Mouse (Mus musculus) heart, adult 8-10 months (tissue): Measurements from ENCODE around the gene Slc17a7. TPM values are rescaled to one million over a fixed set of nuclear protein-coding genes. Genes with fewer than 3 reads are reported as not detected.
"Not testable (repeated sequence)": the region's sequence is repeated elsewhere in the genome, so short reads cannot be mapped to it uniquely, and the experiment has no call there.

Experiments
- DNase-seq: peaks from one replicate; pipeline ENCODE4 v3.0.0; 2022; ENCODE audit warnings: low spot score
- total RNA-seq, 4 experiments: library from RNA; stranded (reverse); gene quantifications; 2 replicates each; pipeline ENCODE4 v1.2.4; 2022

The Slc17a7 gene
- total RNA-seq, 4 experiments from 2014 or later = 32.0 to 50.7 (median 41.1) TPM

DNA sequence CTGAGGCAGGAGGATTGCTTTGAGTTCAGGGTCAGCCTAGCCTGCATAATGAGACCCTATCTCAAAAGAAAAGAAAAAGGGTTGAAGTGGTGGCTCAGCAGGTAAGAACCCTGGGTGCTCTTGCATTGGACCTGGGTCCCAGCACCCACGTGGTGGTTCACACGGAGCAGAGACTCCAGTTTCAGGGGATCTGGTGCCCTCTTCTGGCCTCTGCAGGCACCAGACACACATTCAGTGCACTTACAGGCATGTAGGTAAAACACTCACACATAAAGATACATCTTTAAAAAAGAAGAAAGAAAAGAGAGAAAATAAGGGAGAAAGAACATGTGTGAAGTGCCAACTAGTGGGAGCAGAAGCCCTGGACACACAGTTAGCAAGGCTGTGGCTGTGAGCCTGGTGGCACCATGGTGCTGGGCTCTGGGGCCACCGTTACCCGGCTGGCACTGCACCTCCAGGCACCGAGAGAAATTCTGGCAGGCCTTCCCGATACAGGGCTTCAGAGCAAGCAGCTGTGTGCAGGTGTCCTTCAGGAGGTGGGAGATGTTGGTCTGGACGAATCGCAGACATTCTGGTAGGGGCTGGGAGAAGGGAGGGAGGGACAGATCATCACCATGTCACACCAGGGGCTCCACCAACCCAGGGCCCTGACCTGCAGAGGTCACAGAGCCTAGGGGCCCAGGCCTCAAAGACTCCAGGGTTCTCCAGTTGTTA lies 30.1 kb upstream of the Slc17a7 start:
- DNase-seq = no peak

DNA sequence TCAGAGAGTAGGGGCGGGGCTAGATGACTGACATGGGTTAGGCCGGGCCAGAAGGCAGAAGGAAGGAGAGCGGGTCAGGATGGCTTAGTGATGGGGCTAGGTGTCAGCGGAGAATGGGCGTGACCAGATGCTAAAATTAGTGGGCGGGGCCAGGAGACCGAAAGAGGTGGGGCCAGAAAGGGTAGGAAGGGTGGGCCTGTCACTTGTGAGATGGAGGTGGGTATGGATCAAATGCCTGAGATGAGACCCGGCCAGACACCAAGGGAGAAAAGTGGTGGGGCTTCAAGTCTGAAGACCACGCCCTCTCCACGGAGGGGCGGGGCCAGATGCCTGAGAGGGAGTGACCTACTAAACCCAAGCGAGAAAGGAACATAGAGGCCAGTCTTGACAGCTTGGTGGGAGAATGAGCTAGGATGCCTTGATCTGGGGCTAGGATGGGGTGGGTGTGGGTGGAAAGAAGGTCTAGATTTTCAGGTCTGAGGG lies 29.2 kb upstream of the Slc17a7 start:
- no peak for DNase-seq

DNA sequence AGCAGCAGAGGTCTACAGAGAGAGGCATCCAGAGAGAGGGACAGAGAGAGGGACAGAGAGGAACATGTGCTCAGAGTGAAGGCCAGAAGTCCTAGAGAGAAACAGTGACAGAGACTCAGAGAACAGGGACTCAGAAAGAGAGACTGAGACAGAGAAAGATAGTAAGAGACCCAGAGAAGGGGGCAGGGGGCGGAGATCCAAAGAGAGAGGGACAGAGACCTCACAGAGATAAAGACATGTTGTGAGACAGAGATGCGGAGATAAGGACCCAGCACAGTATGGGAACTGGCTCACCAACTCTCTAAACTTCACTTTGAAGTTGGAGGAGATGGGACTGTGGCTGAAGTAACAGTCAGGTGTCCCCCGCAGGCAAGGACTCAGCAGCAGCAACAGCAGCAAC lies 28.4 kb upstream of the Slc17a7 start:
- DNase-seq = no peak

DNA sequence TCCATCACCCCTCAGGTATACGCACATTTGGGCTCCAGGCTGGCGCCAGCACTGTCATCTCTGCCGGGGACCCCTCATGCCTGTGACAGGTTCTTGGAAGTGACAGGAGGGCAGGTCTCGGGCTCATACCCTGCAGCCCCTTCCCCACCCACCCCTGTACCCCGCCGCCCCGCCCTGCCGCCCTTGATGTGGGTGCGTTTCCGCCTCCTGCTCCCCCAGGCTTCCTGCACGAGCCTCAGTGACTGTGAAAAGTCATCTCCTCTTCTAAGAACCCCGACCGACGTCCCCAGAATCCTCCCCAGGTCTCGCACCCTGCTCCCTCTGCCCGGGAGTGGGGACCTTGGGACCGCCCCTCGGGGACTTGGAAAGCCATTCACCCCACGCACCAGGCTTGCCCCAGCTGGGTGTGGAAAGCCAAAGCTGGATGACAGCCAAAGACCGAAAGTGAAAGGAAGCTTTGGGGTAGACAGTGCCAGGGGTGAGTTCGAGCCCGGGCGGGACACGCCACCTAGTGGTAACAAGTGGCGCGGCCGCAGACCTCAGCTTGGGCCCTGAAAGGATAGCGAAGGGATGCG lies 27.7 kb upstream of the Slc17a7 start, which contains the start of the genes Gm45713 and Flt3l:
TSS of gene Gm45713 (minus strand) at position 239 of the 575 bp plus-strand sequence.
TSS of gene Flt3l (minus strand) at position 440 of the 575 bp plus-strand sequence.
- DNase-seq = peak; percentile 97

DNA sequence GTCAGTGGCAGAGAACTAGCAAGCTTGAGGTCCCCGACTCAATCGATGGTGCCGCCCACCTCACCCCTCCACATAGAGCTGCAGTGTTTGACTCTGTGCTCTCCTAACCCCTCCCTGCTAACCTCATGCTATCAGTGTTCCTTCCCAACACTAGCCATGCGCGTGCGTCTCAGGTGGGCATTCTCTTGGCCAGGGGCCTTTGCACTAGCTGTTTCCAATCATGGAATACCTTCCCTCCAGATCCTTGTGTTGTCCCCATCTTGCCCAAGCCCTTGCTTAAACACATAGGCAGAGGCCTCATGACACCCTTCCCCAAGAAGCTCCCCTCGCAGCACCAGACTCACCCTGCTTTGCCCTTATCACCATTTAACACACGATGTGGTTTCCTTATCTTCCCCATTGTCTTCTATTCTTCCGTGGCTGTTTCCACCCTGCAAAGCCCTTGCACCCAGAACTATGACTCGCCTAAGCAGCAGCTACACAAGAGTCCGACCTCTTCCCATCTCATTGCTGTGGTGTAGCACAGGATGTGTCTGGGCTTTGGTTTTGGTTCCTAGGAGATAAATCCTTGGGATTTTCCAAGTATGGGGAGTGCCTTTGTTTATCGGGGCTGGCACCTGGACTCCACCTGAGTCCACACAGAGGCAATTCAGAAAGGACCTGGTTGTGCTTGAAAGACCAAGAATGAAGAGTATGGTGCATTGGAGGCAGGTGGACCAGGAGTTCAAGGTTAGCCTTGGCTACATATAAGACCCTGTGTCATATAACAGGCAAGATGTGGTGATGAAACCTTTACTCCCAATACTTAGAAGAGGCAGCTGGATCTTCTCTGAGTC lies 26.4 kb upstream of the Slc17a7 start:
- DNase-seq = no peak

DNA sequence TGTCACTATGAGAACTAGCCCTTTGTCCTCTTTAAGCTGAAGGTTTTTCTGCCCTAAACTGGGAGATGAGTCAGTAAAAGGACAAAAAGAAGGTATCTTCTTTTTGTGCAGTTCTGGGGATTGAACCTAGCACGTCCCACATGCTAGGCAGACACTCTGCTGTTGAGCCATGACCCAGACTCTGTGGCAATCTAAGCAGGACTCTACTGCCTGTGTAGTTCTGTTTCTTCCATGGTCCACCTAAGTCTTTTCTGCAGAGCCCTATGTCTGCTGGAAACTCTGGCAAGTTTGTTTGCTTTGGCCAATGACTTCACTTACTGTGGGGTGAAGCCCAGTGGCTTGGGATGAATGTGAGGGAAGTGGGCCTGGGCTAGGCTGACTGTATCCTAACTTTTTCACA lies 25.3 kb upstream of the Slc17a7 start:
- no peak for DNase-seq

DNA sequence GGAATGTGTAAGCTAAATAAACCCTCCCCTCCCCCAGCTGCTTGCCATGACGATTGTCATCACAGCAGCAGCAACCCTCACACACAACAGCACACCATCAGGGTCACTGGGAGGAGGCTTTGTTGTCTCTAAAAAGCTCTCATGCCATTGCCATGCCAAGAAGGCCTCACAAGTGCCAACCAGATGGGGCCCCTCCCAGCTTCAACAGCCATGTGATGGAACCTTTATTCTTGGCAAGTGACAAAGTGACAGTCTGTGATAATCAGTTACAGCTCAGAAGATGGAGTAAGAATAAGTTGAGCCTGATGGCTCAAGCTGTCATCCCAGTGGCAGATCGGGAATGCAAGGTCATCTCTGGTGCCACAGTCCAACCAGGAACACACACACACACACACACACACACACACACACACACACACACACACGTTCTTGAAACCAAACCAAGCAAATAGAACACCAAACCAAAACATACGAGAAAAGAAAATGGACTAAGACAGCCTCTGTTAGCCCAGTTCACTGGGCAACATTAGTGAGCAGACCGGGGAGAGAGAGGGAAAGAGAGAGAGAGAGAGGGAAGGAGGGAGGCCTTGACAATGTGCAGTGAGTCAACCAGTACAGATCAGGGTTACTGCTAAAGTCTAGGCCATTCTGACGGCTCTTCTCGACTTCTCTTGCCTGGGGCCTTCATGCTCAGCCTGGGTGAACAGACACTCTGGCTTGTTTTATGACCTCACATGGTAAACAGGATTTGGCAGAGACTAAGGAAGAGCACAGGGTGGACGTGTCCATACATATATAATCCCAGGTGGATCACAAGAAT lies 23.6 kb upstream of the Slc17a7 start:
- no peak for DNase-seq

DNA sequence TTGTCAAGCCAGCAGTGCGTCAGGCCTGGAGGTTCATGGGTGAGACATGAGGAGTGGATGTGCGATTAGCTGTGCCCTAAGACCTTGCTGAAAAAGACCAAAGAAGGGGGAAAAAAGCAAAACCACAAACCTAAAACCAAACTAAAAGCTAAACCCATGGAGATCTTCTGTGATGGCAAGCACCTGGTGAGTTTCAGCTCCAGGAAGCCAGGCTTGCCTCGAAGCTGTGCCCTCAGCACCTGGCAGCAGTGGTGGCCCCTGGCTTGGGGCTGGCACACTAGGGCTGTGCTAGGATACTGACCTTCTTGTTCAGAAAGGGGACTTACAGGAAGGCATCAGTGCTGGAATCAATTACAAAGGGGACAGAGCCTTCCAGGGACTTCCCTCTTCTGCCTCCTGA lies 22.4 kb upstream of the Slc17a7 start:
- no peak for DNase-seq

DNA sequence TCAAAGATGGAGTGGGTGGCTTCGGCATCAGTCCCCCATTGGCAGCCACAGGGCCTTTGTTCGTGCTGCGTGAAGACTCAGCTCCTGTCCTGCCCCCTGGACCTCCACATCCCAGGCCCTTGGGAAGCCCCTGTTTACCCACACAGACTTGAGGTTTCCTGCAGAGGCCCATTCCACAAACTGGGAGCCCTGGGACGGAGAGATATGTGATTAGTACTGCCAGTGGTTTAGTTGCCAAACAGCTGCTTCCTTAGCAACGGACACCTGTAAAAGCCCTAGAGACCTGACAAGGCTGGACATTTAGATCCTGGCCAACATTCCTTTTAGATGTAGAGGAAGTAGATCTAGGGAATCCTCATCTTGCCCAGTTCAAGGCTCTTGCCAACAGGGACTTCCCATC lies 21.8 kb upstream of the Slc17a7 start:
- DNase-seq = no peak

DNA sequence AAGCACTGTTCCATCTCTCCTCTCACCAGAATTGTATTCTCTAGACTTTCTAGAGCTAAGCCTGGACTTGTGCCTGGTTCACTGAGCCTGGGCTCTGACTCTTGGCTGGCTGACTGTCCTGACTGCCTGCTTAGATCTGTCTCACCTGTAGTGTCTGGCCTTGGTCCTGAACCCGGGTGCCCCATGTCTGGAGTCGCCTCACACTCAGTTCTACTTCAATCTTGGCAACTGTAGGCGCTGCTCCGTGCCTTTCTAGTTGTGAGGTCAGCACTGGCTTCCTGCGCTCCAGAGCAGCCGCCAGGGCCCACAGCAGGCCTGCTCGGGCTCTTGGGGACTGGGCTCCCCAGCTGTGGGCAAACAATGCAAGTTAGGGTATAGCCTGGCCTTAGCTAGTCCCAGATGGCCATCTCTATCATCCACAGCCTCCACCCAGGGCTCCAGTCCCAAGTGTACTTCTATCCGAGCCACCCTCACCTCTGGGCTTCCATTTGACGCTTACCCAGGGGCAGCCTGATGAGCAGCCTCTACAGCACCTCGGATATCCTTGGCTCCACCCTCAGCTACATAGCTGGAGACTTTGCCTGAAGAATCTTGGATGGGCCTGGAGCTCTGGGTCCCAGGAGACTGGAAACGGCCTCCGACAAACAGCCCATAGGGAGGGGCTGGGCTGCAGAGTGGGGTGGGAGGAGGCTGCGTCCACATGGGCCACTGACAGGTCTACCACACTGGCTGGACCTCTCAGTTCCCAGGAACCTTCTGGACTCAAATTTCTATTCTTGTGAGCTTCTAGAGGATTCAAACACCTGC lies 19.2 kb upstream of the Slc17a7 start:
- no peak for DNase-seq

DNA sequence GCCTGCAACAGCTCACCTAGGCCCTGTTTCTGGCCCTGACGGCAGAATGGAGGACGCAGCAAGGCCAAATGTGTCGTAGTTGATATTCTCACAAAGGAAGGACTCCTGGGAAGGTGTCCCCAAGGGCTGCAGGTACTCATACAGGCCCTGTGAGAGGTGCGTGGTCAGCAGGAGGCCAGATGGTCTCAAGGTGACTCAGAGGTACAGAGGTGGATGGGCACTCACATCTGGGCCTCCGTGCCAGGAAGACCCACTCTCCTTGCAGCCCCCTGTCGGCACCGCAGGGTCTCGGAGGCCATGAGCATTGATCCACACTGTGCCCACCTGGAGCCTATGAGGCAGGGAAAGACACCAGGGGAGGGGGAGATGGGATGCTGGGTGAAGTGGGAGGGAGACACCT lies 18.3 kb upstream of the Slc17a7 start:
- DNase-seq = no peak

DNA sequence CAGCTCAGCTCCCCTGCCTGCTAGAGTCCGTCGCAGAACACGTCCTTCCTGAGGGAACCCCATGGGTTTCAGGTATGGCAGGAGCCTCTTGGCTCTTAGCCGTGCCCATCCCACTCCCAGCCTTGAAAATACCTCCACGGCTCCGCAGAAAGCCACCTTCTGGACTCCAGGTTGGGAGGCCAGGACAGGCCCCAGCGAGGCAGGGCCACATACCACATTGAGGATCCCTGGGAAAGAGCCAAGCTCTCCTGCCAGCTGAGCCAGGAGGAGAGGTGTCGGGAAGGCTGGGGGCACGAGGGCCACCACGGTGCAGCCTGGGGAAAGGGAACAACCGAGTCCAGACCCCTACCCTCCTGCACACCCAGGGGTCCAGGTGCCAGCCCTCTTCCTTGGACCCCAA lies 16.5 kb upstream of the Slc17a7 start:
- no peak for DNase-seq

DNA sequence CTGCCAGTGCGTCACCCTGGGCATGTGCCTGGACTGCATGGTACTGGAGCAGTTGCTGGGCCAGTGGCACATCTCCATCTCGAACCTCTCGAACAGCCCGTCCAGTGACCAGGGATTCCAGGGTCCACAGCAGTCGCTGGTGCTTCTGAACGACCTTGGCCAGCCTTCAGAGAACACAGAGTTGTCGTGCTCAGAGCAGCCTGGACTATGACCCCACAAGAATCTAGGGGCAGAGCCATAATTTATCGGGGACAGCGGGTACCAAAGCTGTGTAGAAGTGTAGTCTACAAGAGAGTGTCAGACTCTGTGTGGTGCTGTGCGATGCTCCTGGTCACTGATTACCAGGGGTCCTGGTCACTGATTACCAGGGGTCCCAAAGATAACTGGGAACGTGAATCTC lies 15.8 kb upstream of the Slc17a7 start:
- DNase-seq = no peak

DNA sequence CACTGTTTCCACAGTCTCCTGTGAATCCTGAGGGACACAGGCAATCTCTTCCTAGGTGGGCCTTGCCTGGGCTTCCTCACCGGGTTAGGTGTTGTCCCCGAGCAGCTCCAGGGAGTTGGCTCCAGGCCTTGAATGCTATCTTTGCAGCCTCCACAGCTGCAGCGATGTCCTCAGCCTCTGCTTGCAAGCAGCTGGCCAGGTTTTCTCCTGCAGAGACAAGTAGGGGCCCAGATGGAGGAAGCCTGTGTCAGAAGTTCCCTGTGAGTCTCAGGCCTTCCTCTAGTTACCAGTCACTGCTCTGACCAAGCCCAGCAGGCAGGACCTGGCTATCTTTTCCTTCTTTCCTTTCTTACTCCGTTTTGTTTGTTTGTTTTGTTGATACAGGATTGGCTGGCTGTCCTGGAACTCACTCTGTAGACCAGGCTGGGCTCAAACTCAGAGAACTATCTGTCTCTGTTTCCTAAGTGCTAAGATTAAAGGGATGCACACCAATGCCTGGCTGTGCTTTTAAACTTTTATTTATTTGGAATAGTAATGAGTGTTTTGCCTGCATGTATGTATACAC lies 15.1 kb upstream of the Slc17a7 start:
- no peak for DNase-seq

DNA sequence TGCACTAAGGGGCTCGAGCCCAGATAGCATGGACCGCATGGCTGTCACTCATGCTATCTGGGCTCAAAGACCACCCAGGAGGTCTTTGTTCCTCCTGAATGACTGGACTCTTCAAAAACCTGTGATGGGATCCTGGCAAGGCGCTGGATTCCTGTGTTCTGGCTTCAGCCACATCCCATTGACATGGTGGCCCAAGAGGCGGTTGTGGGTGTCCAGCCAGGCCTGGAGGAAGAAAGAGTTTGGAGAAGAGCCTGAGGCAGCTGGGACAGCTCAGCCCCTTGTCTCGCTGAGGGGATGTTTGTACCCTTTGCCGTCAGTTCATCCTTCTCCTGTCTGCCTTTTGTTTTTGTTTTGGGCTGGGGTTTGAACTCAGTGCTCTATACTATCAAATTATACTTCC lies 14.2 kb upstream of the Slc17a7 start:
- DNase-seq = no peak

DNA sequence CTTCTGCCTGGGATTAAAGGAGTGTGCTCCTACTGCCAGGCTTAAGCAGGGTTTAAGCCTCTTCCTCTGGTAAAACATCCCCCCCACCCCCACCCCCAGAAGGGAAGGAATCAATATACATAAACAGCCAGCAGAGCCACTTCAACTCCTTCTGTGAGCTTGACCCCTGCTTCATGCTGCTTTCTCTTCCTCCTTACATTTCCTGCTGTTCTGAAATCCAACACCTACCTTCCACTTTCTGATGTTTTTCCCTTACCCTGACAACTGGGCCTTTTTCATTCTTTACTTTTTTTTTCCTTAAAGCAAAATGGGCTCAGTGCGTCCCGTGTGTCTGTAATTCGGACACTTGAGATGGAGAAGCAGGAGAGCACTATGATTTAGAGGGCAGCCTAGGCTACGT lies 13.4 kb upstream of the Slc17a7 start:
- DNase-seq = no peak

DNA sequence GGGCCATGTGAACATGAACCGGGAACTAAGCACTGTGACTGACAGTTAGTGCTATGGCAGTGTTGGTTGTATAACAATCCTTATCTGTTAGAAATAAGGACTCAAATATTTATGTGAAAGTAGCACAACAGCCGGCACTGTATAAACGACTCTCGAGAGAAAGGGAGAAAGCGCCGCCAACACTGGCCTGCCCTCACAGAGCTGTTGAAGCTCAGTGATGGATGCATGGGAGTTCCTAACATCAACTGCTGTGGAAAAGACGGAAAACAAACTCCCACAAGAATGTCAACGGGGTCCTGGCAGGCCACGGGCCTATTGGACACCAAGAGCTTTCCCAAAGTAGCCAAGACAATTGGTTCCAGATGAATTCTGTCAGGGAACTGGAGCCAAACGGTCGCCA lies 12.4 kb upstream of the Slc17a7 start:
- DNase-seq = no peak

DNA sequence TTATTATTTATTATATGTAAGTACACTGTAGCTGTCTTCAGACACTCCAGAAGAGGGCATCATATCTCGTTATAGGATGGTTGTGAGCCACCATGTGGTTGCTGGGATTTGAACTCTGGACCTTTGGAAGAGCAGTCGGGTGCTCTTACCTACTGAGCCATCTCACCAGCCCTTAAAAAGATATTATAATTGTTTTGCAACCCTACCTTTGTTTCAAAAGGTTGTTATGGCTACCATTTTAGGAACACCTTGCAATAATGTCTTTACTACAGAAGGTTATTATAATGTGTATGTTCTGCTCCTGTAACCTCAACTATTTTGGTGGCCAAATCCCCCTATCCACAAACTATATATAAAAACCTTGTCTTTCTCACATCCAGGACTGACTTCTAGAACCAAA lies 10.7 kb upstream of the Slc17a7 start:
- DNase-seq = not testable (repeated sequence)

DNA sequence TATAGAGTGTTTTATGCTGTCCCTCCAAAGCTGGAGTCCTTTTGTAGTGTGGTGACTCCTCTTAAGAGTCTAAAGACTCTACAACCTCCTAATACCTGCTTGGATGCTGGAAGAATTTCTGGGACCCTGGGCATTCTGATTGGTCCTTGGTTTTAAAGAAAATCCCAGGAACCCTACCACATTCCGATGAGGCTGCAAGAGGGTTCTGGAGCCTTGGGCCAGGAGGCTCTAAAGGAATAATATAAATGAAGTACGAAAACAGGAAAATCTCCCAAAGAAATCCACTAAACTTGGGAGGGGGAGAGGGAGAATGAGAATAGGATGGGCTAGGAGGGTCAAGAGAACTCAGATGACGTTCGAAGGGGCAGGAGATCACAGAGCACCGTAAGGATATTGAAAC lies 10.2 kb upstream of the Slc17a7 start:
- no peak for DNase-seq
